Mouse (Mus musculus): Measurements from ENCODE around the gene Ltk. TPM values are rescaled to one million over a fixed set of nuclear protein-coding genes. Genes with fewer than 3 reads are reported as not detected.
A peak's percentile ranks its signal among the peaks of the same experiment; 100 is the strongest.

Ltk gene
- 0.52 and 0.53 TPM in 2 replicates for polyA plus RNA-seq (2015; fragmentation: Nextera tagmentation; extraction: Ambion mirVana)

DNA sequence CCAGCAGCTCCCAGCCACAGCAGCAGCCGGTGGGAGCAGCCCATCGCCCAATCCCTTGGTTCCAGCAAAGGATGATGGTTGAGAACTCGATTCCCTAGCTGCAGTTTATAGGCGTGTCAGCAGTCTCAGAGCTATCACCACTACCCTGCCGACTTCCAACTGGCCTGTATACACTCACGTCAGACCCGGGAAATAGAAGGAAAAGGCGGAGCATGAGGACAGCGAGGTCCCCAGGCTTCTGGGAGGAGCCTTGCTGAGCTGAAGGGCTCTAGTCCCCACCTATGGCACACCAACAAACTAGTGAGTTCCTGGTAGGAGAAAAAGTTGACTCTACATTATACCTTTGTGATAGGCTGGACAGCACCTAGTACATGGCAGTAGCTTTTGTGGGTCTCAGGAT is at the start of gene Ltk:
Ltk (minus strand) TSS at position 181 of the 400 bp plus-strand sequence.
- Histone ChIP-seq H3K4me2 (ENCODE audit: low read length) (no peak within 1 kb of the TSS), H3K9ac (ENCODE audit: low read depth, low read length) (no peak within 1 kb of the TSS), H3K9me3 (replicated peaks; ENCODE audit: low read length) (no peaks in the 10 kb centered on the region), H3K27me3 (ENCODE audit: insufficient read depth, low read length) (peaks cover 24% of the 10 kb centered on the region), H3K36me3 (ENCODE audit: insufficient read depth, low read length) (0 out of 2 replicates have a peak, but pooled peaks cover 8% of the 10 kb centered on the region), H3K27ac (no peak within 1 kb of the TSS), H3K4me3 (replicated peaks; ENCODE audit: low read depth, low read length) (no peak within 1 kb of the TSS), H3K4me1 (replicated peaks; ENCODE audit: insufficient read depth, low read length) (peaks cover 14% of the 10 kb centered on the region)
- 17% methylated on average over 9 of the region's 9 CpGs for WGBS
- no peak for TF ChIP-seq CTCF (IDR thresholded peaks at IDR 0.05; ENCODE audit: low read depth)
- ATAC-seq (replicated peaks; ENCODE audit: low FRiP score, low read depth) (no peak), DNase-seq (ENCODE audit: low spot score) (no peak)

GRCm38 (mm10) chr2:119808881-119809280 is 48.6 kb upstream of the Ltk start:
- DNase-seq (ENCODE audit: low spot score) (no peak), ATAC-seq (replicated peaks; ENCODE audit: low FRiP score, low read depth) (no peak)
- H3K27me3 ChIP-seq (ENCODE audit: insufficient read depth, low read length) = no peaks in the 10 kb centered on the region
- 0 out of 2 replicates have a peak, but pooled peaks cover 4% of the 10 kb centered on the region for H3K36me3 ChIP-seq (ENCODE audit: insufficient read depth, low read length)
- no peak overlapping the region for H3K4me3 ChIP-seq (replicated peaks; ENCODE audit: low read depth, low read length)
- 39% methylated on average over 4 of the region's 4 CpGs for WGBS
- H3K9me3 ChIP-seq (replicated peaks; ENCODE audit: low read length) = no peaks in the 10 kb centered on the region
- H3K9ac ChIP-seq (ENCODE audit: low read depth, low read length) = no peak overlapping the region
- no peak overlapping the region for H3K4me2 ChIP-seq (ENCODE audit: low read length)
- no peaks in the 10 kb centered on the region for H3K4me1 ChIP-seq (replicated peaks; ENCODE audit: insufficient read depth, low read length)
- H3K27ac ChIP-seq = no peak overlapping the region
- TF ChIP-seq CTCF (IDR thresholded peaks at IDR 0.05; ENCODE audit: low read depth) = no peak

- H3K4me2 ChIP-seq (ENCODE audit: low read length) = no peak overlapping the region
- WGBS = 41% methylated on average over 4 of the region's 4 CpGs
- no peak overlapping the region for H3K9ac ChIP-seq (ENCODE audit: low read depth, low read length)
- H3K4me3 ChIP-seq (replicated peaks; ENCODE audit: low read depth, low read length) = no peak overlapping the region
- H3K27ac ChIP-seq = no peak overlapping the region
- no peak for TF ChIP-seq CTCF (IDR thresholded peaks at IDR 0.05; ENCODE audit: low read depth)
- H3K9me3 ChIP-seq (replicated peaks; ENCODE audit: low read length) = no peaks in the 10 kb centered on the region
- H3K36me3 ChIP-seq (ENCODE audit: insufficient read depth, low read length) = 0 out of 2 replicates have a peak, but pooled peaks cover 4% of the 10 kb centered on the region
- DNase-seq (ENCODE audit: low spot score) (no peak), ATAC-seq (replicated peaks; ENCODE audit: low FRiP score, low read depth) (no peak)
- no peaks in the 10 kb centered on the region for H3K27me3 ChIP-seq (ENCODE audit: insufficient read depth, low read length)
- H3K4me1 ChIP-seq (replicated peaks; ENCODE audit: insufficient read depth, low read length) = no peaks in the 10 kb centered on the region
Measured at GRCm38 (mm10) chr2:119808438-119808837, 48.2 kb upstream of the Ltk start.

GRCm38 (mm10) chr2:119805536-119805935 is 45.3 kb upstream of the Ltk start:
- no peak for TF ChIP-seq CTCF (IDR thresholded peaks at IDR 0.05; ENCODE audit: low read depth)
- H3K27ac ChIP-seq = no peak overlapping the region
- H3K9ac ChIP-seq (ENCODE audit: low read depth, low read length) = no peak overlapping the region
- no peaks in the 10 kb centered on the region for H3K27me3 ChIP-seq (ENCODE audit: insufficient read depth, low read length)
- no peaks in the 10 kb centered on the region for H3K4me1 ChIP-seq (replicated peaks; ENCODE audit: insufficient read depth, low read length)
- WGBS = 67% methylated on average over 8 of the region's 8 CpGs
- no peak for DNase-seq (ENCODE audit: low spot score)
- no peak overlapping the region for H3K4me3 ChIP-seq (replicated peaks; ENCODE audit: low read depth, low read length)
- ATAC-seq (replicated peaks; ENCODE audit: low FRiP score, low read depth) = no peak
- 0 out of 2 replicates have a peak, but pooled peaks cover 4% of the 10 kb centered on the region for H3K36me3 ChIP-seq (ENCODE audit: insufficient read depth, low read length)
- H3K9me3 ChIP-seq (replicated peaks; ENCODE audit: low read length) = no peaks in the 10 kb centered on the region
- H3K4me2 ChIP-seq (ENCODE audit: low read length) = no peak overlapping the region

DNA sequence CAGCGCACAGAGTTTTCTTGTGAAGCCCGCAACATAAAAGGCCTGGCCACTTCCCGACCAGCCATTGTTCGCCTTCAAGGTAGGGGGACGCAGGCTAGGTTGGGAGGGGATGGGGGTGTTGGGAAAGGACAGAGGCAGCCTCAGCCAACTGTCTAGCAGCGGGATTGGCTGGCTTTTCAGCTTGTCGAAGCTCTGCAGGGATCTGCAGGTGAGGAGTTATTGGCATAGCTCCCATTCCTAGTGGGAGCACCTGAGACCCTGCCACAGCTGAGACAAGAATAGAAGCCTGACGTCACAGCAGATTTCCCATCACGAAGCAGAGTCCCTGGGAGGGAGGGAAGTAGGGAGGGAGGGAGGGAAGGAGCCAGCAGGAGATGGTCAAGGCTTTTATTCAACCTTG is 44.5 kb upstream of the Ltk start:
- no peak overlapping the region for H3K27ac ChIP-seq
- DNase-seq (ENCODE audit: low spot score) (no peak), ATAC-seq (replicated peaks; ENCODE audit: low FRiP score, low read depth) (no peak)
- 0 out of 2 replicates have a peak, but pooled peaks cover 4% of the 10 kb centered on the region for H3K36me3 ChIP-seq (ENCODE audit: insufficient read depth, low read length)
- 51% methylated on average over 9 of the region's 9 CpGs for WGBS
- no peaks in the 10 kb centered on the region for H3K9me3 ChIP-seq (replicated peaks; ENCODE audit: low read length)
- no peak overlapping the region for H3K4me3 ChIP-seq (replicated peaks; ENCODE audit: low read depth, low read length)
- H3K27me3 ChIP-seq (ENCODE audit: insufficient read depth, low read length) = no peaks in the 10 kb centered on the region
- H3K4me2 ChIP-seq (ENCODE audit: low read length) = no peak overlapping the region
- no peak for TF ChIP-seq CTCF (IDR thresholded peaks at IDR 0.05; ENCODE audit: low read depth)
- no peak overlapping the region for H3K9ac ChIP-seq (ENCODE audit: low read depth, low read length)
- H3K4me1 ChIP-seq (replicated peaks; ENCODE audit: insufficient read depth, low read length) = no peaks in the 10 kb centered on the region

DNA sequence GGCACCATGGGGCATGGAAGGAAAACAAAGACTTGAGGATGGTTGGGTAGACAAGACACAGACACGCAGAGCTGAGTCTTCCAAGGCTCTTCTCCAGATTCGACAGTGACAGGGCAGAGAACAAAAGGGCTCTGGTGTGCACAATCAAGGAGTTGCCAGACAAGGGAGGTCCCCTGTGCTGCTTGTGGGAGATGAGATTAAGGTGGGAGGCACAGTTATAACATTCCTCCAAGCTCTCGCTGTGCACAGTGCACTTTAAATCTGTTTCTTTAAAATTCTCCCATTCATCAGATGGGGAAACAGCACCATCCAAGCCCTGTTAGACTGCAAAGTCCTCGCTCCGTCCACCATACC is 44.0 kb upstream of the Ltk start:
- peak; percentile 16 for DNase-seq (ENCODE audit: low spot score)
- Histone ChIP-seq H3K27me3 (ENCODE audit: insufficient read depth, low read length) (no peaks in the 10 kb centered on the region), H3K27ac (no peak overlapping the region), H3K4me3 (replicated peaks; ENCODE audit: low read depth, low read length) (no peak overlapping the region), H3K9me3 (replicated peaks; ENCODE audit: low read length) (no peaks in the 10 kb centered on the region), H3K4me1 (replicated peaks; ENCODE audit: insufficient read depth, low read length) (no peaks in the 10 kb centered on the region), H3K9ac (ENCODE audit: low read depth, low read length) (no peak overlapping the region), H3K36me3 (ENCODE audit: insufficient read depth, low read length) (0 out of 2 replicates have a peak, but pooled peaks cover 4% of the 10 kb centered on the region), H3K4me2 (ENCODE audit: low read length) (no peak overlapping the region; the same call in 1 of the 2 replicates)
- 52% methylated on average over 5 of the region's 5 CpGs for WGBS
- TF ChIP-seq CTCF (IDR thresholded peaks at IDR 0.05; ENCODE audit: low read depth) = no peak
- ATAC-seq (replicated peaks; ENCODE audit: low FRiP score, low read depth) = no peak

Measured in kidney, postnatal 0 days (tissue).